Mouse (Mus musculus) stomach, embryonic 16.5 days (tissue): ENCODE data around the gene Utf1. TPM values are rescaled to one million over a fixed set of nuclear protein-coding genes. Genes with fewer than 3 reads are reported as not detected.

Experiments used
- ATAC-seq: fragments of 200-750 bp; cut with Nextera tagmentation; 2 replicates; pipeline ENCODE4 v1.8.0; 2017; ENCODE audit warnings: moderate number of reproducible peaks, moderate TSS enrichment; ENCODE audit not compliant: insufficient read depth, low FRiP score
- H3K27ac ChIP-seq: fragments of 300-500 bp; sonication (generic); 2 replicates; pipeline ENCODE4 v1.5.1; 2014; ENCODE audit warnings: low read length
- H3K27me3 ChIP-seq: fragments of 300-500 bp; sonication (generic); 2 replicates; pipeline ENCODE4 v1.6.1; 2014; ENCODE audit warnings: low read length, control low read depth, mixed read lengths; ENCODE audit not compliant: control insufficient read depth, insufficient read depth
- H3K36me3 ChIP-seq: fragments of 300-500 bp; sonication (generic); 2 replicates; pipeline ENCODE4 v1.6.1; 2014; ENCODE audit warnings: low read length; ENCODE audit not compliant: control insufficient read depth, insufficient read depth
- H3K4me1 ChIP-seq: fragments of 300-500 bp; sonication (generic); 2 replicates; pipeline ENCODE4 v1.6.1; 2014; ENCODE audit warnings: low read length, control low read depth, mixed read lengths; ENCODE audit not compliant: control insufficient read depth, insufficient read depth
- H3K4me2 ChIP-seq: fragments of 300-500 bp; sonication (generic); 2 replicates; pipeline ENCODE4 v1.6.1; 2014; ENCODE audit warnings: low read depth, low read length, mixed read lengths
- H3K4me3 ChIP-seq: fragments of 300-500 bp; sonication (generic); replicated peaks from 2 replicates; pipeline ENCODE4 v1.5.1; 2014; ENCODE audit warnings: mild to moderate bottlenecking, low read length
- H3K9ac ChIP-seq: fragments of 300-500 bp; sonication (generic); 2 replicates; pipeline ENCODE4 v1.6.1; 2014; ENCODE audit warnings: low read length
- H3K9me3 ChIP-seq: fragments of 300-500 bp; sonication (generic); replicated peaks from 2 replicates; pipeline ENCODE4 v1.6.1; 2016; ENCODE audit warnings: low read length, control low read depth; ENCODE audit not compliant: control insufficient read depth
- WGBS: fragments of 180-500 bp; shearing (Covaris S2); extraction: QIAGEN DNeasy Blood & Tissue Kit; methylation state at CpG from one replicate; pipeline ENCODE4 v1.1.7; 2014; 5-methylcytosine and 5-hydroxymethylcytosine counted together
- microRNA counts: library from miRNA; unstranded; fragments of <30 nt; microRNA quantifications from one replicate; lab custom pipeline; 2016
- microRNA-seq: library from miRNA; unstranded; fragments of <30 nt; microRNA quantifications from one replicate; pipeline ENCODE4, GENCODE M21; 2016
- polyA plus RNA-seq: library from polyadenylated mRNA; unstranded; fragments of >200 nt; fragmentation: Nextera tagmentation; extraction: Ambion mirVana; gene quantifications from 2 replicates; pipeline ENCODE4 v1.2.1, GENCODE M21; 2015

Gene Utf1
- polyA plus RNA-seq, 1 experiment from 2014 or later, result not detected

DNA sequence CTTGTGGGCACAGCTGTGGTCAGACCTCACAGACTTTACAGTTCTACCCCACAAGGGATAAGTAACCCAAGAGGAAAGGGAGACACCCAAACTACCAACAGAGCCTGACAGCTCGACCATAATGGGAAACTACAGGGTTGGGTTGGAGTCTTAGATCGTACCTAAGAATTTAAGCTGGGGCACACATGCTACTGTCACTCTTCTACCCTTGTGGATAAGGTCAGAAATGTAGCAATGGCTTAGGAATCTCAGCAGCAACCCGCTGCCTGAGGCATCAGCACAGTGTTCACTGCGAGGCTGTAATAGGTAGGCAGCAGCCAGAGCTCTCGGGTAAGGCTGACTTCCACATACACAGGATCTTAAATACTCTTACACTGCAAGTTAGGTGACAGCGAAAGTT lies 49.9 kb downstream of the Utf1 start:
- 85% methylated on average over 6 of the region's 6 CpGs for WGBS
- H3K9me3 ChIP-seq, result no peaks in the 10 kb centered on the region
- ATAC-seq, result no peak
- no peak overlapping the region for H3K4me3 ChIP-seq
- H3K36me3 ChIP-seq, result 0 out of 2 replicates have a peak, but pooled peaks cover 17% of the 10 kb centered on the region
- H3K4me1 ChIP-seq, result 0 out of 2 replicates have a peak, but pooled peaks cover 2% of the 10 kb centered on the region
- no peak overlapping the region for H3K9ac ChIP-seq
- H3K27ac ChIP-seq, result no peak overlapping the region
- H3K27me3 ChIP-seq, result no peaks in the 10 kb centered on the region
- no peak overlapping the region for H3K4me2 ChIP-seq

DNA sequence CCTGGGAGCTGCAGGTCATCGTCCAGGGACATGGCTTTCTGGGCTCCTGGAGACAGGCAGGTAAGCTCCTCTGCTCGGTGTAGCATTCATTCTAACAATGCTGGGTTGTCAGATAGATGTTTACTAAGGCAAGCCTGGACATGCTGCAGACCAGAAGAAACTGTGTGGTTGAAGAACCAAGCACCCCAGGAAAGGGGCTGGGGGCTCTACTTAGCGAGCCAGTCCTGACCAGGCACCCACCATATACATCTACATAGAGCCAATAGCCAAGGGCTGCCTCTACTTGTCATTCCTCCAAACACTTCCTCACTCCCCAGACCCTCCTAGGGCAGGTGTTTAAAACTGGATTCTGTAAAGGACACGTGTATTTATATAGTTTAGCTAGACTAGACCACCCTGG lies 50.6 kb downstream of the Utf1 start:
- H3K4me1 ChIP-seq, result 0 out of 2 replicates have a peak, but pooled peaks cover 2% of the 10 kb centered on the region
- ATAC-seq, result no peak
- no peaks in the 10 kb centered on the region for H3K27me3 ChIP-seq
- no peak overlapping the region for H3K4me2 ChIP-seq
- 0 out of 2 replicates have a peak, but pooled peaks cover 19% of the 10 kb centered on the region for H3K36me3 ChIP-seq
- WGBS, result 65% methylated on average over 4 of the region's 4 CpGs
- H3K4me3 ChIP-seq, result no peak overlapping the region
- no peak overlapping the region for H3K9ac ChIP-seq
- no peaks in the 10 kb centered on the region for H3K9me3 ChIP-seq
- no peak overlapping the region for H3K27ac ChIP-seq

DNA sequence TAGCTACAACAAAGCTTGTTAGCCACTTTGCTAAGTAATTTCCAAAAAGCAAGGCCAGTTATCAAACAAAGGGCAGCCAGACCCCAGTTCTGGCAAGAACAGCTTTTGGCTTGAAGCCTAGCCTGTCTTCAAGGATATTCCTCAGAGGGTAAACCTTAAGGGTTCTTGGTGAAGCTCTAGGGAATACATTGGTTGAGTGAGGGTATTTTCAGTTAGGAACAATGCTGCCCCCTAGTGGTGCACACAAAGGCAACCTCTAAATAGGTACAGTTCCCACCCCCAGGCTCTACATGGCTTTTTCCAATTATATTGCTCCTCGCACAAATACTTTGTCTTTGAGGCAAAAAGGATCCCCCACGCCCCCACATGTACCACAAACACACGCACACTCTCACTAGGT lies 51.1 kb downstream of the Utf1 start:
- Histone ChIP-seq H3K9me3 (no peaks in the 10 kb centered on the region), H3K4me3 (no peak overlapping the region), H3K4me1 (0 out of 2 replicates have a peak, but pooled peaks cover 2% of the 10 kb centered on the region), H3K27me3 (no peaks in the 10 kb centered on the region), H3K4me2 (no peak overlapping the region), H3K36me3 (peaks cover 23% of the 10 kb centered on the region; the same call in 1 of the 2 replicates), H3K9ac (no peak overlapping the region), H3K27ac (no peak overlapping the region)
- ATAC-seq, result no peak
- WGBS, result 34% methylated on average over 3 of the region's 3 CpGs

MicroRNA genes within 50 kb of the gene (microRNA counts, 519-probe panel; counts per million panel counts)
- microRNA mmu-miR-202-3p (lab: Ali Mortazavi, UCI) (2,001 counts per million, percentile 39 among the panel's probes with 10 or more counts), microRNA mmu-miR-202-5p (lab: Ali Mortazavi, UCI) (1,802 counts per million, percentile 32 among the panel's probes with 10 or more counts)

Small RNA genes lying within 50 kb of the gene (microRNA-seq; reads per million reads assigned to microRNA genes)
- 0.99 reads per million for gene Mir202
- gene Mir7062, result 0.50 reads per million
- gene mmu-mir-7686, result not detected

Other genes with a start within 250 kb of the Utf1 start
- 0.53 and 1.1 TPM in 2 replicates for gene Adgra1, start 109.6 kb upstream of the Utf1 start, polyA plus RNA-seq
- 0.19 and 0.22 TPM in 2 replicates for gene Kndc1, start 49.1 kb upstream of the Utf1 start, polyA plus RNA-seq
- 0.24 and 0.34 TPM in 2 replicates for gene 6430531B16Rik, start 35.0 kb downstream of the Utf1 start, polyA plus RNA-seq
- 3.0 and 4.1 TPM in 2 replicates for gene Adam8, start 48.8 kb downstream of the Utf1 start, polyA plus RNA-seq
- gene Zfp511, start 92.6 kb downstream of the Utf1 start, polyA plus RNA-seq, result 34.1 and 35.0 TPM in 2 replicates
- 40.5 and 42.3 TPM in 2 replicates for gene Tubgcp2, start 92.9 kb downstream of the Utf1 start, polyA plus RNA-seq
- gene Msx3, start 105.3 kb downstream of the Utf1 start, polyA plus RNA-seq, result 0.05 TPM in 1 of 2 replicates, not detected in the other
- gene Caly, start 138.8 kb downstream of the Utf1 start, polyA plus RNA-seq, result 3.7 and 5.6 TPM in 2 replicates
- gene Prap1, start 149.6 kb downstream of the Utf1 start, polyA plus RNA-seq, result 139 and 141 TPM in 2 replicates
- gene Fuom, start 158.7 kb downstream of the Utf1 start, polyA plus RNA-seq, result 37.0 and 38.7 TPM in 2 replicates
- 31.4 and 31.9 TPM in 2 replicates for gene Paox, start 172.0 kb downstream of the Utf1 start, polyA plus RNA-seq
- gene Echs1, start 172.7 kb downstream of the Utf1 start, polyA plus RNA-seq, result 156 and 158 TPM in 2 replicates
- gene Mtg1, start 193.8 kb downstream of the Utf1 start, polyA plus RNA-seq, result 20.2 and 22.8 TPM in 2 replicates
- gene Sprn, start 211.1 kb downstream of the Utf1 start, polyA plus RNA-seq, result 0.96 and 1.1 TPM in 2 replicates
- gene Olfr522, start 221.0 kb downstream of the Utf1 start, polyA plus RNA-seq, result not detected in 2 replicates
- gene Olfr523, start 229.4 kb downstream of the Utf1 start, polyA plus RNA-seq, result not detected in 2 replicates